Mouse (Mus musculus) limb, embryonic 14.5 days (tissue): ENCODE results near the gene Pear1. TPM values are rescaled to one million over a fixed set of nuclear protein-coding genes. Genes with fewer than 3 reads are reported as not detected.

Experiments used
- ATAC-seq: fragments of 200-750 bp; cut with Nextera tagmentation; 2 replicates; pipeline ENCODE4 v1.8.0; 2017; ENCODE audit warnings: low read depth, moderate number of reproducible peaks, moderate TSS enrichment; ENCODE audit not compliant: low FRiP score
- DNase-seq: peaks from one replicate; pipeline ENCODE4 v3.0.0-alpha.2; 2015; ENCODE audit warnings: low spot score
- H3K27ac ChIP-seq: fragments of 300-500 bp; sonication (generic); replicated peaks from 2 replicates; pipeline ENCODE4 v1.5.1; 2014; ENCODE audit warnings: low read depth, mild to moderate bottlenecking, low read length, moderate library complexity, mixed read lengths
- H3K27me3 ChIP-seq: fragments of 300-500 bp; sonication (generic); 2 replicates; pipeline ENCODE4 v1.6.1; 2014; ENCODE audit warnings: low read length, mixed read lengths; ENCODE audit not compliant: control insufficient read depth, insufficient read depth
- H3K36me3 ChIP-seq: fragments of 300-500 bp; sonication (generic); 2 replicates; pipeline ENCODE4 v1.6.1; 2014; ENCODE audit warnings: mild to moderate bottlenecking, low read length, moderate library complexity, mixed read lengths; ENCODE audit not compliant: control insufficient read depth, insufficient read depth
- H3K4me1 ChIP-seq: fragments of 300-500 bp; sonication (generic); 2 replicates; pipeline ENCODE4 v1.6.1; 2014; ENCODE audit warnings: antibody characterized with exemption, low read length, mixed read lengths; ENCODE audit not compliant: control insufficient read depth, insufficient read depth
- H3K4me2 ChIP-seq: fragments of 300-500 bp; sonication (generic); replicated peaks from 2 replicates; pipeline ENCODE4 v1.6.1; 2014; ENCODE audit warnings: low read depth, mild to moderate bottlenecking, low read length, moderate library complexity; ENCODE audit not compliant: severe bottlenecking
- H3K4me3 ChIP-seq: fragments of 300-500 bp; sonication (generic); replicated peaks from 2 replicates; pipeline ENCODE4 v1.5.1; 2014; ENCODE audit warnings: low read length
- H3K9ac ChIP-seq: fragments of 300-500 bp; sonication (generic); 2 replicates; pipeline ENCODE4 v1.6.1; 2014; ENCODE audit warnings: mild to moderate bottlenecking, low read depth, low read length, moderate library complexity; ENCODE audit not compliant: severe bottlenecking
- H3K9me3 ChIP-seq: fragments of 300-500 bp; sonication (generic); 2 replicates; pipeline ENCODE4 v1.6.1; 2016; ENCODE audit warnings: low read length; ENCODE audit not compliant: control insufficient read depth
- POLR2A ChIP-seq: fragments of 200-500 bp; IDR thresholded peaks from 2 replicates; pipeline ENCODE4 v1.8.0; 2012; ENCODE audit warnings: inconsistent platforms, mild to moderate bottlenecking, moderate library complexity, borderline replicate concordance; ENCODE audit not compliant: insufficient read depth, insufficient read length; ENCODE audit errors: extremely low read depth
- WGBS: fragments of 180-500 bp; shearing (Covaris S2); extraction: QIAGEN DNeasy Blood & Tissue Kit; methylation state at CpG from one replicate; pipeline ENCODE4 v1.1.7; 2014; 5-methylcytosine and 5-hydroxymethylcytosine counted together
- polyA plus RNA-seq, 2 experiments: library from polyadenylated mRNA; depleted of rRNA in 1 of 2; stranded (reverse) in 1 of 2; unstranded in 1 of 2; fragments of >200 nt; fragmentation: Nextera tagmentation in 1 of 2; extraction: Ambion mirVana in 1 of 2; gene quantifications; 2 replicates each; pipeline versions ENCODE4 v1.2.1 to v1.2.3; 2012 to 2014

The Pear1 gene
- polyA plus RNA-seq, 2 experiments: 21.5 to 47.2 TPM

GRCm38 (mm10) chr3:87844981-87845380 is 20.9 kb upstream of the Pear1 start:
- Histone ChIP-seq H3K4me1 (no peaks in the 10 kb centered on the region), H3K27me3 (no peaks in the 10 kb centered on the region), H3K27ac (no peak overlapping the region), H3K4me3 (no peak overlapping the region), H3K9me3 (no peaks in the 10 kb centered on the region), H3K4me2 (no peak overlapping the region), H3K36me3 (no peaks in the 10 kb centered on the region), H3K9ac (no peak overlapping the region)
- no peak for DNase-seq
- no peak for TF ChIP-seq POLR2A
- 75% methylated on average over 4 of the region's 4 CpGs for WGBS
- no peak for ATAC-seq

DNA sequence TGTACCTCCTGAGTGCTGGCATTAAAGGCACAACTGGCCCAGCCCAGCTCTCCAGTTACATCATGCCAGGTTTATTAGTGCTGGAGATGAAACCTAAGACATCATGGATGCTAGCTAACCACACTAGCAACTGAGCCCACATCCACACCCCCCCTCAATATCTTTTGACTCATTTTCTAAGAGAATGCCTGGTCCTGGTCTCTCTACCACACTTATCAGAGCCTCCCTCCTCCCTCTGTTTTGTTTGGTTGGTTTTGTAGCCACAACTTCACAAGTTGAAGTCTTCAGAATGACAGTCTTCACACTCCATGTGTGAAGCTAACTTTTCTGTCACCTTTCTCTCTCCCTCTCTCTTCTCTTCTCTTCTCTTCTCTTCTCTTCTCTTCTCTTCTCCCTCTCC is 16.8 kb upstream of the Pear1 start:
- Histone ChIP-seq H3K4me3 (no peak overlapping the region), H3K9ac (no peak overlapping the region), H3K36me3 (no peaks in the 10 kb centered on the region), H3K9me3 (no peaks in the 10 kb centered on the region), H3K27me3 (no peaks in the 10 kb centered on the region), H3K4me2 (no peak overlapping the region), H3K4me1 (no peaks in the 10 kb centered on the region), H3K27ac (no peak overlapping the region)
- TF ChIP-seq POLR2A: no peak
- no peak for ATAC-seq
- no peak for DNase-seq

DNA sequence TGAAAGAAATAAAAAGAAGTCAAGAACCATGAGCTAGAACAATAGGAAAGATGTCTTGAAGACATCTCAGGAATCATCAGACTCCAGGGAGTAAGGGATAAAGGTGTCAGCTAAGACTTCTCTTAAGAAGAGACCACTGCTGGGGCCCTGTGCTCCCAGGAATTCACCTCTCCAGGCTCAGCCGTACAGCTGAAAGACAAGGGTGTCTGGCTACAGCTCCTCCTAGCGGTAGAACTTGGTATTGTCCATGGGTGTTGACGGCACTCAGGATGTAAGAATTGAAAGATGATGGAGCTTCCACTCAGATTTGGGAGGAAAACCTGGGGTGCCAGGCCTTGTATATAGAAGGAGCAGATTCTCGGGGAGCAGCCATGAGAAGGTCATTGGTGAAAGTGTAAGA is 14.5 kb upstream of the Pear1 start:
- Histone ChIP-seq H3K4me3 (no peak overlapping the region), H3K9ac (no peak overlapping the region), H3K4me1 (no peaks in the 10 kb centered on the region), H3K27ac (no peak overlapping the region), H3K4me2 (no peak overlapping the region), H3K27me3 (no peaks in the 10 kb centered on the region), H3K36me3 (no peaks in the 10 kb centered on the region), H3K9me3 (no peaks in the 10 kb centered on the region)
- WGBS: 0% methylated on average over 4 of the region's 4 CpGs
- no peak for TF ChIP-seq POLR2A
- DNase-seq (peak; percentile 69), ATAC-seq (no peak; the same call in 1 of the 2 replicates)

DNA sequence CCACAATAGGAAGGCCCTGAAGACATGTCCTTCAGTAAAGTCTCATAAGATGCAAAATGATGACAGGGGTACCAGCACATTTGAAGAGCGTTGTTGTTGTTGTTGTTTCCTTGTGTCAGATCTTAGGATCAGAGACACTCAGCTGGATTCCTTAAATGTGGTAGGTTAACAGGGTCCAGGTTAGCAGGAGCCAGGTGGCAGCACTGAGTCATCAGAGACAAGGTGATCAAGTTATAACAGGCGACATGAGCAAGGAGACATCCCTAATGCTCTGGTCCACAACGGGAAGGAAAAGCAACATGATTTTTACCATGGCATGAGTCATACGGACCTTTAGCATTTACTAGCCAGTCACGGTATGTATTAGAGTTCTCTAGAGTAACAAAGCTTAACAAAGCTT is 9.4 kb upstream of the Pear1 start:
- DNase-seq (no peak), ATAC-seq (no peak)
- TF ChIP-seq POLR2A: no peak
- no peak overlapping the region for H3K4me3 ChIP-seq
- WGBS: 66% methylated on average over 5 of the region's 5 CpGs
- no peaks in the 10 kb centered on the region for H3K27me3 ChIP-seq
- no peak overlapping the region for H3K27ac ChIP-seq
- no peaks in the 10 kb centered on the region for H3K4me1 ChIP-seq
- no peak overlapping the region for H3K4me2 ChIP-seq
- H3K36me3 ChIP-seq: no peaks in the 10 kb centered on the region
- no peak overlapping the region for H3K9ac ChIP-seq
- H3K9me3 ChIP-seq: no peaks in the 10 kb centered on the region

DNA sequence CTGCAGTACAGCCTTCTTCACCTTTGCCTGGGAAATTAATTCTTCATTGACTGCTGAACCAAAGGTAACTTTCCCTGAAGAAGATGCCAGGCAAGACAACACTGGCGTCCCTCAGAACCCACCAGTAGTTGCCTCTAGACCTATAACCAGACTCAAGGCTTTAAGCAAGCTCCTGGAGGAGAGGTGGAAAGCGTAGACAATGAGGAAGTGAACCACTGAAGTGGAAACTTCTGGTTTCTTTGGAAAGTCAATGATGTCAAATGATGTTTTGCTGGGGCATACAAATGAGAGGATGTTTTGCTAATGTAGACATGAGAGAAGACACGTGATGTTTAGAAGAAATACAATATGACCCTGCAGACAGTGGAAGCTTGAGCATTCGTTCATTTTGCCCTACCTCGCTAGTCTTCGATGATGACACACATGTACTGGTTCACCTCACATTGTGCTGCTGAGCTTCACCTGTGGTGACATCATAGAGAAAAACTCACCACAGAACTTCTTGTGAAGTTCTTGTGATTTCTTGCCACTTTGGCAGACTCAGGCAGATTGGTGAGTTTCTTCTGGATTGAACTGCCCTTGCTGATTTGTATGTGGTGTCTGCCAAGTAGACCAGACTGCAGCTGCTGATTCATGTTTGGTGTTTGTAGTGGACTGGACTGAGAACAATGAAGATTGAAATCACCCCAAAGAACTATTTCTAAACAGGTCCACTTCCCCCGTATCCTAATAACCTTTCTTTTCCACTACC is 8.2 kb upstream of the Pear1 start:
- DNase-seq (no peak), ATAC-seq (no peak)
- H3K27ac ChIP-seq: no peak overlapping the region
- H3K36me3 ChIP-seq: no peaks in the 10 kb centered on the region
- no peak for TF ChIP-seq POLR2A
- H3K4me2 ChIP-seq: no peak overlapping the region
- 85% methylated on average over 7 of the region's 7 CpGs for WGBS
- H3K4me1 ChIP-seq: no peaks in the 10 kb centered on the region
- no peaks in the 10 kb centered on the region for H3K9me3 ChIP-seq
- no peak overlapping the region for H3K9ac ChIP-seq
- no peaks in the 10 kb centered on the region for H3K27me3 ChIP-seq
- H3K4me3 ChIP-seq: no peak overlapping the region
